Mouse (Mus musculus) hindbrain, embryonic 15.5 days (tissue): ENCODE data around the gene Ksr2. TPM values are rescaled to one million over a fixed set of nuclear protein-coding genes. Genes with fewer than 3 reads are reported as not detected.

ENCODE experiments used
- ATAC-seq: fragments of 200-750 bp; cut with Nextera tagmentation; 2 replicates; pipeline ENCODE4 v1.8.0; 2017; ENCODE audit warnings: low read depth, moderate number of reproducible peaks, moderate TSS enrichment; ENCODE audit not compliant: low FRiP score
- H3K27ac ChIP-seq: fragments of 300-500 bp; sonication (generic); replicated peaks from 2 replicates; pipeline ENCODE4 v1.5.1; 2015; ENCODE audit warnings: mild to moderate bottlenecking, inconsistent platforms
- H3K27me3 ChIP-seq: fragments of 300-500 bp; sonication (generic); 2 replicates; pipeline ENCODE4 v1.6.1; 2015; ENCODE audit warnings: control low read depth, inconsistent platforms
- H3K36me3 ChIP-seq: fragments of 300-500 bp; sonication (generic); 2 replicates; pipeline ENCODE4 v1.6.1; 2015; ENCODE audit warnings: control low read depth, inconsistent platforms
- H3K4me1 ChIP-seq: fragments of 300-500 bp; sonication (generic); replicated peaks from 2 replicates; pipeline ENCODE4 v1.6.1; 2015; ENCODE audit warnings: control low read depth, inconsistent platforms
- H3K4me2 ChIP-seq: fragments of 300-500 bp; sonication (generic); 2 replicates; pipeline ENCODE4 v1.6.1; 2015; ENCODE audit warnings: moderate library complexity, mild to moderate bottlenecking, inconsistent platforms
- H3K4me3 ChIP-seq: fragments of 300-500 bp; sonication (generic); 2 replicates; pipeline ENCODE4 v1.5.1; 2015; ENCODE audit warnings: mild to moderate bottlenecking, inconsistent platforms
- H3K9ac ChIP-seq: fragments of 300-500 bp; sonication (generic); 2 replicates; pipeline ENCODE4 v1.6.1; 2015; ENCODE audit warnings: inconsistent platforms
- H3K9me3 ChIP-seq: fragments of 300-500 bp; sonication (generic); 2 replicates; pipeline ENCODE4 v1.6.1; 2016; ENCODE audit warnings: control low read depth, inconsistent platforms
- WGBS: fragments of 180-500 bp; shearing (Covaris S2); methylation state at CpG from one replicate; pipeline ENCODE4 v1.1.7; 2015; 5-methylcytosine and 5-hydroxymethylcytosine counted together
- polyA plus RNA-seq: library from polyadenylated mRNA; unstranded; fragments of >200 nt; fragmentation: Nextera tagmentation; extraction: Ambion mirVana; gene quantifications from 2 replicates; pipeline ENCODE4 v1.2.1, GENCODE M21; 2015

Gene Ksr2
- polyA plus RNA-seq, 1 experiment from 2014 or later: 8.1 TPM

DNA sequence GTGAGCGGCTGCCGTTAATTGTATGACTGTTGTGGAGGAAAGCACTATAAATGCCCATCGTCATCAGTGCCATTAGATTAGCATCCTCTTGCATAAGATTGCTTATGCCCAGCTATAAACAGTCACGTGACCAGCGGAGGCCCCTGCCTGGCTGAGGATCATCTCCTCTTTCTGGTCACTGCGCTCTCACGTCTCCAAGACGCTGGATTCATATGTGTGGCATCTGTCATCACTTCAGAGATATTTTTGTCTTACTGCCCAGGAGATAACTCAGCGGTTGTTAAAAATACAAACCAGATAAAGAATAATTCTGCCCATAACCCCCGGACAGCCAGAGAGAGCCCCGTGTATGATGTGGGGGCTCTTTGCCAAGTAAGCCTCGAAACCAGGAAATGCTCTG lies 298.4 kb downstream of the Ksr2 start:
- H3K4me1 ChIP-seq: peaks cover 13% of the 10 kb centered on the region
- H3K4me2 ChIP-seq: no peak overlapping the region
- no peaks in the 10 kb centered on the region for H3K9me3 ChIP-seq
- no peak overlapping the region for H3K9ac ChIP-seq
- H3K27me3 ChIP-seq: no peaks in the 10 kb centered on the region
- H3K4me3 ChIP-seq: no peak overlapping the region
- 71% methylated on average over 12 of the region's 12 CpGs for WGBS
- no peak overlapping the region for H3K27ac ChIP-seq
- peaks cover 7% of the 10 kb centered on the region for H3K36me3 ChIP-seq
- no peak for ATAC-seq

DNA sequence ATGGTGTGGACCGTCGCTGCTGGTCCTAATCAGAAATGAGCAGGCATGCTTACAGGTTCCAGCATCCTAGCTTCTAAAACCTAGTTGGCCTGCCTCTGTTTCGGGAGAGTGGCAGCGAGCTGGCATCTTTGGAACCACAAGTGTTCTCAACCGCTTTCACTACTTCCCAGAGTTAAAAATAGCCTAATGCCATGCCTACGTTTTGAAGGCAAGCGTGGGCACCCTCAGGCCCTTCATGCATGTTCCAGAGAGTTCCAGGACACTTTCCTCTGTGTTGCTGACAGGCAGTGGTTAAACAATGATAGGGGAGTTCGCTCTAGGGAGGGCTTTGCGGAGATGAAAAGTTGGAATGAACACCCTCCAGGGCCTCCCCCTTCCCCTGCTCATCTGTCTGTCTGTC lies 303.3 kb downstream of the Ksr2 start:
- H3K27me3 ChIP-seq: 0 out of 2 replicates have a peak, but pooled peaks cover 2% of the 10 kb centered on the region
- no peak overlapping the region for H3K4me2 ChIP-seq
- no peak for ATAC-seq
- H3K9me3 ChIP-seq: no peaks in the 10 kb centered on the region
- no peak overlapping the region for H3K4me3 ChIP-seq
- H3K27ac ChIP-seq: no peak overlapping the region
- WGBS: 78% methylated on average over 9 of the region's 9 CpGs
- no peaks in the 10 kb centered on the region for H3K36me3 ChIP-seq
- peaks cover 8% of the 10 kb centered on the region; the same call in 1 of the 2 replicates for H3K4me1 ChIP-seq
- no peak overlapping the region for H3K9ac ChIP-seq

DNA sequence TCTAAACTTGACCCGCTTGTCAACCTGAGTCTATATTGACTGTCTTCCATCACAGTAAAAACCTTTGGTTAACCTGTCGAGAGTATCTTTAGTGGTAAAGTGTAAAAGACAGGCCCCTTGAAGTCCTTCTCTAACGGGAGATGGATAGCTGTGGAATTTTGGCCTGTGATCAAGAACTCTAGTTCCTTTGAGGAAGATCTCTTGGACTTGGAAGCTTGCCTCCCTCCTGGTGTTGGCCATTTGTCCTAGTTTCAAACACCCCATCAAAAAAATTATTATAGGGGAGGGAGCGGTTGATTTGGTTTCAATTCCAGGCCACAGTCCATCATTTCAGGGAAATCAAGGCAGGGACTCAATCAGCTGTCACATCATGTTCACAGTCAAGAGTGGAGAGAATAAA lies 309.5 kb downstream of the Ksr2 start:
- ATAC-seq: no peak
- no peak overlapping the region for H3K4me3 ChIP-seq
- 0 out of 2 replicates have a peak, but pooled peaks cover 2% of the 10 kb centered on the region for H3K27me3 ChIP-seq
- no peak overlapping the region for H3K27ac ChIP-seq
- no peaks in the 10 kb centered on the region for H3K36me3 ChIP-seq
- no peaks in the 10 kb centered on the region for H3K9me3 ChIP-seq
- WGBS: 85% methylated on average over 4 of the region's 4 CpGs
- H3K4me2 ChIP-seq: no peak overlapping the region
- H3K4me1 ChIP-seq: no peaks in the 10 kb centered on the region
- no peak overlapping the region for H3K9ac ChIP-seq

DNA sequence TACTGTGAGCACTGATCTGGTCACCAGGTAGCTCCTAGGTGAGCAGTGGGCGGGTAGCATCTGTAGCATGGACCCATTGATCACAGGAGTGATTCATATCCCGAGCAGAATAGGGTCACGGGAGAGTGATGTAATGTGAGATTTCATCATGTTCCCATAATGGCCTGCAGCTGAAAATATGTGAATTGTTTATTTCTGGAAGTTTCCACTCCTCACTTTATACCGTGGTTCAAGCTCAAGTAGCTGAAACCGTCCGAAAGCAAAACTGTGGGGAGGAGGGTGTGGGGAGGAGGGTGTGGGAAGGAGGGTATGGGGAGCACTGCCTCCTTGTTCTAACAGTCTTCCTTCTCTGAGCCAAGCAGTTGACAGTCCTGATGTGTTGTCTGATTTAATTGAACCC lies 312.7 kb downstream of the Ksr2 start:
- Histone ChIP-seq H3K27ac (no peak overlapping the region), H3K36me3 (no peaks in the 10 kb centered on the region), H3K9ac (no peak overlapping the region), H3K9me3 (no peaks in the 10 kb centered on the region), H3K4me3 (no peak overlapping the region), H3K27me3 (no peaks in the 10 kb centered on the region), H3K4me1 (no peaks in the 10 kb centered on the region), H3K4me2 (no peak overlapping the region)
- ATAC-seq: no peak
- WGBS: 88% methylated on average over 6 of the region's 6 CpGs

DNA sequence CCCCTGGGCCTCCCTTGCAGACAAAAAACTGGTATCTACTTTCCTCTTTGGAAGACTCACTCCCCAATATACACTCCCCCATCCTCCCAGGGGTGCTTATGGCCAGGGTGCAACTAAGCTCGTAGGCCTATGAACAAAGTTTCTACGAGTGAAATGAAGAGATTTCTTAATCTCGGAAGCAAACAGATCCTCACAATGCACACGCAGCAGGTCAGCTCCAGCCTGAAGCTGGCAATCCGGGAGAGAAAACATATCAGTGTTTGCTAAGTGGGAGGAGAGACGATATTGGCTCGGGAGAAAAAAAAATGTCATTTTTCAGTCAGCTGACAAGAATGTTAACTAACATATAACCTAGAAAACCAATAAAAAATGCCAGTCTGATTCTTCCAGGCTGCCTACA lies 313.3 kb downstream of the Ksr2 start:
- no peak overlapping the region for H3K4me3 ChIP-seq
- no peak overlapping the region for H3K4me2 ChIP-seq
- H3K27me3 ChIP-seq: no peaks in the 10 kb centered on the region
- 72% methylated on average over 7 of the region's 7 CpGs for WGBS
- H3K27ac ChIP-seq: no peak overlapping the region
- no peaks in the 10 kb centered on the region for H3K36me3 ChIP-seq
- ATAC-seq: no peak
- no peaks in the 10 kb centered on the region for H3K4me1 ChIP-seq
- H3K9ac ChIP-seq: no peak overlapping the region
- no peaks in the 10 kb centered on the region for H3K9me3 ChIP-seq

DNA sequence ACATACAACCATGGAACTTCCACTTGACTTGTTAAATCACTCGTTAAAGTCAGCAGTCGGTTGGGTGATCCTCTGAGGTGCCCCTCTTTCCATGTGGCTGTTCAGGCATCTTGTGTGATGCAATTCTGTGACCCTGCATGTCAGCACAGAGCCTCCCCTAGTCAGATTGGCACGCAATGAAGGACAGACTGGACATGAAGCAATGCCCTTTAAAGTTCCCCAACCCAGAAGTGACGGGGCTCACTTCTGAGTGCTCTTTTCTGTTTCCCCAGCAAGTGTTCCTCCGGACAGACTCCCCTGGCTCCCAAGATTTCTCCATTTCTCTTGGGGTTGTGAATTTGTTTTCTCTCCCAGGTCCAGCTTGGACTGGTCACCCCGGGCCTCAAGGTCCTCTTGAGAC lies 317.5 kb downstream of the Ksr2 start:
- Histone ChIP-seq H3K4me1 (no peaks in the 10 kb centered on the region), H3K9me3 (no peaks in the 10 kb centered on the region), H3K36me3 (no peaks in the 10 kb centered on the region), H3K4me3 (no peak overlapping the region), H3K27me3 (no peaks in the 10 kb centered on the region), H3K4me2 (no peak overlapping the region), H3K9ac (no peak overlapping the region), H3K27ac (no peak overlapping the region)
- WGBS: 45% methylated on average over 6 of the region's 6 CpGs
- no peak for ATAC-seq

- no peak overlapping the region for H3K4me2 ChIP-seq
- ATAC-seq: no peak
- H3K9me3 ChIP-seq: no peaks in the 10 kb centered on the region
- no peaks in the 10 kb centered on the region for H3K27me3 ChIP-seq
- no peak overlapping the region for H3K4me3 ChIP-seq
- H3K27ac ChIP-seq: no peak overlapping the region
- H3K9ac ChIP-seq: no peak overlapping the region
- H3K36me3 ChIP-seq: no peaks in the 10 kb centered on the region
- H3K4me1 ChIP-seq: peaks cover 6% of the 10 kb centered on the region; the same call in 1 of the 2 replicates
- WGBS: 77% methylated on average over 11 of the region's 11 CpGs
These were observed 330.9 kb downstream of the Ksr2 start for GRCm38 (mm10) chr5:117744654-117745178.

DNA sequence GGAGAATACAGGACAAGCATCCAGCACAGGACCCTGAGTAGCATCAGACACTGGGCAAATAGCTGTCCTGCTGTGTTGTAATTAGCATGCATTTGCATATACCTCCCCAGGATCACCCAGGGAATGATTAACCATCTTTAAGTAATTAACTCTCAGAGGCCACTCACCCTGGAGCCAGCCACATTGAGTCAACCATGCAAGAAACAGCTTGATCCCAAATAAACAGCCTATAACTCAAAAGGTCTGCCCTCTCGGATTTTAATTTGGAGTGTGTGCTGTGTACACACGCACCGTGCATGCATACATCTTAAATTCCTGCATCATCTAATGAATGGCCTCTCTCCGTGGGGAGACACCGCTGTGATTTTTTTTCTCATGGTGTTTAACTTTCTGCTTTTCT lies 335.6 kb downstream of the Ksr2 start:
- Histone ChIP-seq H3K9ac (no peak overlapping the region), H3K27ac (no peak overlapping the region), H3K4me1 (peaks cover 6% of the 10 kb centered on the region; the same call in 1 of the 2 replicates), H3K4me2 (no peak overlapping the region), H3K4me3 (no peak overlapping the region), H3K27me3 (no peaks in the 10 kb centered on the region), H3K36me3 (peaks cover 3% of the 10 kb centered on the region; the same call in 1 of the 2 replicates), H3K9me3 (no peaks in the 10 kb centered on the region)
- 0 out of 2 replicates have a peak, but pooled peaks have one; percentile 66 for ATAC-seq
- WGBS: 10% methylated on average over 5 of the region's 5 CpGs

DNA sequence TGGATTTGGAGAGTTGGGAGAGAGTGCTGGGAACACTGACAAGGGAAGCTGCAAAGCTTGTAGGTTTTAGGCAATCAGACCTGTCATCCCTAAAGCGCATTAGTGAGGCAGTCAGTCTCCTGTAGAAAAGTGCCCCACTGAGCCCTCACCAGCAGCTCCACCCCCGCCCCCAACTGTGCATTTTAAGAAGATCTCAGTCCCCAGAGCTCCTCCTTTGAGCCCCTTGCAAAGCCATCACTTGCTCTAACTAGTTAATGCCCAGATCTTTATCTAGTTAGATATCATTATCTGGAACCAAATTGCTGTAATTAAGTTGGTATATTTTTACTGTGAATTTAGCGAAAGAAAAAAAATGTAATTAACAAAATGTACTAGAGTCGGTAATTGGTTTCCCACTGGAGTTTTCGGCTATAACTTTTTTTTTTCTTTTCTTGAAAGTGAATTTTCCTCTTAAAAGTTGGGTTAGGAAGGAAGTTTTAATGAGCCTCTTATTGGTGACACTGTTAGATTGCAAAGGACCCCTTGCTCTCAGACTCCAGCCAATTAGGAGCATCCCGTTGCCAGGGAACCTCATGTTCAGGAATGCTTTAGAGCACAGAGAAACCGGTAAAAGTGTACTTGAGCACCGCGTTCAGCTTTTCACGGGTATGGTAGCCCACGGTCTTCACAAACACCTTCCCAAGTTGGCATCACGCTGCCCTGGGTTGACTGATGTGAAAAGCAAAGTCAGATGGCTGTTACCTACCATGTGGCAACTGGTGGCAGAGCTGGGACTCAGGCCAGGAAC lies 344.1 kb downstream of the Ksr2 start:
- H3K36me3 ChIP-seq: peaks cover 11% of the 10 kb centered on the region
- H3K9ac ChIP-seq: no peak overlapping the region
- no peak for ATAC-seq
- H3K27ac ChIP-seq: no peak overlapping the region
- H3K9me3 ChIP-seq: no peaks in the 10 kb centered on the region
- no peak overlapping the region for H3K4me2 ChIP-seq
- 20% methylated on average over 12 of the region's 12 CpGs for WGBS
- no peaks in the 10 kb centered on the region for H3K4me1 ChIP-seq
- H3K27me3 ChIP-seq: no peaks in the 10 kb centered on the region
- H3K4me3 ChIP-seq: no peak overlapping the region

DNA sequence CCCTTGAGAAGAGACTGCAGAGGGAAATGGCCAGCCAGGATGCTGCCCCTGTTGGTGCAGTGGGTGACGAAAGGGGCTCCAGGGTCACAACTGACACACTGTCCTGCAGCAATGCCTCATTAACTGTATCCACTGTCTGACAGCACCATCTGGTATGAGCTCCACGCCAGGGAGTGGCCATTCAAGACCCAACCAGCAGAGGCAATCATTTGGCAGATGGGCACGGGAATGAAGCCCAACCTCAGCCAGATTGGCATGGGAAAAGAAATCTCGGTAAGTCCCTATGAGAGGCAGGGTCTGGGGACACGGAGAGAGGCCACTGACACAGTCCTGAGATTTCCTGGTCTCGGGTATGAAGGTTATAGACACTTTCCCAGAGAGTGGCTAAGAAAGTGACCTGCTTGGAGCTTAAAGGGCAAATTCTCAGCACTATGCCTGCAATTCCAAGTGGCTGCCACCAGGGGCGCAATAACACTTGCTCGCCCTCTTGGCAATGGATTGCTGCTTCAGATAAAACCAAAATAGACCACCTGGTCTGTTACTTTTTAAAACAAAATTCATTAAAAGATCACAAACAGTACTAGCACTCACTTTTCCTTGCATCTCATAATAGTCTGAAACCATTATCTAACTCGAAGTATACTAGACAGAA lies 347.5 kb downstream of the Ksr2 start:
- ATAC-seq: no peak
- Histone ChIP-seq H3K36me3 (peaks cover 16% of the 10 kb centered on the region), H3K27ac (no peak overlapping the region), H3K4me3 (no peak overlapping the region), H3K27me3 (no peaks in the 10 kb centered on the region), H3K4me2 (no peak overlapping the region), H3K9me3 (no peaks in the 10 kb centered on the region), H3K9ac (no peak overlapping the region), H3K4me1 (no peaks in the 10 kb centered on the region)
- WGBS: 68% methylated on average over 9 of the region's 9 CpGs

DNA sequence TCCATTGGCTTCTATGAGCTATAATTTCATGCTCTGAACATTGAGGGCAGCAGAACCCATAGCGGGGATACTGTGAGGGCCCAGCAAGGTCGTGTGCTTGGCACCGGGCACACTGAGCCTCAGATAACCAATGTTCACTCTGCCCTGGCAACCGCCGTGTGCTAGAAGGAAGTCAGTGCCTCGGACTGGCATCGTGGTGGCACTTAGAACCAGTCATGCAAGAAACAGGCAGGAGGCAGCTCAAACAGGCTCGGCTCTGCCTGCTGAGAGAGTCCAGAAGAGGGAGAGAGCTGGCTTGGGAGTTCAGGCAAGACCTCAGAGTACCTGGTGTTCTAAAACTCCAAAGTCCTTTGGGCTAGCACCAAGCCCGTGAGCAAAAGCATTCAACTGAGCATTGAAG lies 350.7 kb downstream of the Ksr2 start:
- WGBS: 77% methylated on average over 9 of the region's 9 CpGs
- peaks cover 13% of the 10 kb centered on the region for H3K36me3 ChIP-seq
- H3K27me3 ChIP-seq: no peaks in the 10 kb centered on the region
- H3K9me3 ChIP-seq: no peaks in the 10 kb centered on the region
- no peak overlapping the region for H3K4me2 ChIP-seq
- ATAC-seq: no peak
- no peak overlapping the region for H3K9ac ChIP-seq
- no peak overlapping the region for H3K4me3 ChIP-seq
- no peak overlapping the region for H3K27ac ChIP-seq
- no peaks in the 10 kb centered on the region for H3K4me1 ChIP-seq

DNA sequence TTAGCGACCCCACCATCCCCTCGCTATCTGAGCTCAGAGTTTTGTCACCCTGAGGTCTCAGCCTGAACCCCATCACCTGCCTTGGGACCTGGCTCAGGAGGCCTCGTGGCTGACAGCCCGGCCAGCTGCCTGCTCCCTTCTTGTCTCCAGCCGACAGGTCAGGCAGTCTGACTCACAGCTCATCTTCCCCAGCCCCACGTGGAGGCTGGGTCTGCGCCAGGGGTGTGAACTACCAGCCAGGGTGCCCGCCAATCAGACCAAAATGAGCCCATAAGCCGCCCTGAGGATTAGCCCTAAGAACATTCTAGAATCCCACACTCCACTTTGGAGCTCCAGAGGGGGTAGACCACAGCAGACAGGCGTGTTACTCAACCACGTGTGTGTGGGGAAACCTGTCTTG lies 365.4 kb downstream of the Ksr2 start:
- Histone ChIP-seq H3K9me3 (no peaks in the 10 kb centered on the region), H3K36me3 (no peaks in the 10 kb centered on the region), H3K4me3 (no peak overlapping the region), H3K4me1 (peaks cover 6% of the 10 kb centered on the region; the same call in 1 of the 2 replicates), H3K4me2 (no peak overlapping the region), H3K27me3 (no peaks in the 10 kb centered on the region), H3K27ac (no peak overlapping the region), H3K9ac (no peak overlapping the region)
- no peak for ATAC-seq
- 58% methylated on average over 11 of the region's 11 CpGs for WGBS
